ENCODE assay signal across 34 mouse cellular contexts in the genomic region with DNA sequence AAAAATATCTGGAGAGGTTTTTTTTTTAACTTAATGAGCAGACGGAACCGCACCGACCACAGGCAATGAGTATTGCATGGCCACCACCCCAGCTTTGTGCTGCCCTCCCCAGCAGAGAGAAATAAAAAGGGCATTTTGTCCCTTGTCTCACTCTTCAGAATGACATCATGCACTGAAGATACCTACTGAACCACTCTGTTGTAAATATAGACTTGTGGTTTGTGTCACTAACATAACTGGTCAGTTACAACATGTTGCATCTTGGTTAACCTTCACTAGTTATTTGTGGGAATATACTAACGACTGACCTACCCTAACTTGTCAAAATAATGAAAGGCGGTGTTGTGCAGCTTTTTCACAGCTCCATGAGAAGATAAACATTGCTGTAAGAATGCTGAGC.
"Had no signal": no experiment of that assay in that cellular context is flagged by ENCODE, and none has a peak within 500 bp of the region (broad histone marks: within the 10 kb centered on the region; RNA-seq: fewer than 3 reads in every experiment).

No protein-coding gene starts in this region.

- H3K36me3 ChIP-seq: heart, embryonic 10.5 days; heart, embryonic 12.5 days; heart, embryonic 13.5 days; heart, embryonic 15.5 days; hindbrain, embryonic 10.5 days; hindbrain, embryonic 12.5 days; hindbrain, embryonic 13.5 days; hindbrain, embryonic 15.5 days; intestine, embryonic 15.5 days; kidney, embryonic 15.5 days had no signal

- H3K4me3 ChIP-seq: heart, embryonic 10.5 days; heart, embryonic 12.5 days; heart, embryonic 13.5 days; heart, embryonic 15.5 days; hindbrain, embryonic 10.5 days; hindbrain, embryonic 12.5 days; hindbrain, embryonic 13.5 days; hindbrain, embryonic 15.5 days; intestine, embryonic 15.5 days; kidney, embryonic 15.5 days; layer of hippocampus, adult 2 months had no signal

- H3K27me3 ChIP-seq: heart, embryonic 12.5 days; heart, embryonic 13.5 days; heart, embryonic 15.5 days; hindbrain, embryonic 12.5 days; hindbrain, embryonic 13.5 days; hindbrain, embryonic 15.5 days; intestine, embryonic 15.5 days had no signal

- H3K9me3 ChIP-seq: heart, embryonic 10.5 days; heart, embryonic 12.5 days; heart, embryonic 13.5 days; heart, embryonic 15.5 days; hindbrain, embryonic 10.5 days; hindbrain, embryonic 12.5 days; hindbrain, embryonic 13.5 days; hindbrain, embryonic 15.5 days; intestine, embryonic 15.5 days; kidney, embryonic 15.5 days had no signal

- H3K9ac ChIP-seq: heart, embryonic 12.5 days; heart, embryonic 13.5 days; heart, embryonic 15.5 days; hindbrain, embryonic 12.5 days; hindbrain, embryonic 13.5 days; hindbrain, embryonic 14.5 days; hindbrain, embryonic 15.5 days; intestine, embryonic 15.5 days; kidney, embryonic 15.5 days had no signal

- H3K27ac ChIP-seq: heart, embryonic 10.5 days; heart, embryonic 13.5 days; heart, embryonic 15.5 days; hindbrain, embryonic 10.5 days; hindbrain, embryonic 12.5 days; hindbrain, embryonic 13.5 days; hindbrain, embryonic 14.5 days; hindbrain, embryonic 15.5 days; hindbrain, postnatal 0 days; intestine, embryonic 15.5 days; kidney, embryonic 15.5 days; kidney, postnatal 0 days; layer of hippocampus, adult 2 months had no signal

- H3K4me1 ChIP-seq: hindbrain, embryonic 12.5 days; hindbrain, embryonic 13.5 days; hindbrain, embryonic 15.5 days had no signal

- ATAC-seq: hindbrain, embryonic 16.5 days; hindbrain, postnatal 0 days; inflammation-experienced regulatory T-cells, adult 6 months; intestine, embryonic 15.5 days; intestine, embryonic 16.5 days had no signal

- DNase-seq: heart, postnatal 10 days; heart, postnatal 14 days; heart, postnatal 36 days; heart, postnatal 4 days; kidney, adult 11 months; kidney, adult 18-20 months; kidney, adult 2 months; kidney, adult 8-10 months; kidney, adult 9 months; kidney, postnatal 10 days; kidney, postnatal 14 days; kidney, postnatal 25 days; kidney, postnatal 36 days; kidney, postnatal 4 days; layer of hippocampus, adult 9-11 months; layer of hippocampus, postnatal 36 days had no signal

- H3K4me2 ChIP-seq: heart, embryonic 11.5 days; heart, embryonic 12.5 days; heart, embryonic 13.5 days; heart, embryonic 15.5 days; hindbrain, embryonic 12.5 days; hindbrain, embryonic 13.5 days; hindbrain, embryonic 14.5 days; hindbrain, embryonic 15.5 days; intestine, embryonic 15.5 days; kidney, embryonic 15.5 days had no signal
